Mouse (Mus musculus) CD4-positive, CD25-positive, alpha-beta regulatory T cell, adult 4 months (primary cell): Measurements from ENCODE around the gene Zbtb48. TPM values are rescaled to one million over a fixed set of nuclear protein-coding genes. Genes with fewer than 3 reads are reported as not detected.

ENCODE experiments used
- ATAC-seq: one replicate; pipeline ENCODE4 v1.8.0; 2017
- polyA plus RNA-seq, 2 experiments: library from polyadenylated mRNA; unstranded; fragments of 100-300 nt; shearing (Covaris generic); gene quantifications; one replicate each; pipeline ENCODE4 v1.2.1; 2017

Zbtb48 gene
- polyA plus RNA-seq, 2 experiments from 2014 or later = 19.9 to 26.7 TPM

DNA sequence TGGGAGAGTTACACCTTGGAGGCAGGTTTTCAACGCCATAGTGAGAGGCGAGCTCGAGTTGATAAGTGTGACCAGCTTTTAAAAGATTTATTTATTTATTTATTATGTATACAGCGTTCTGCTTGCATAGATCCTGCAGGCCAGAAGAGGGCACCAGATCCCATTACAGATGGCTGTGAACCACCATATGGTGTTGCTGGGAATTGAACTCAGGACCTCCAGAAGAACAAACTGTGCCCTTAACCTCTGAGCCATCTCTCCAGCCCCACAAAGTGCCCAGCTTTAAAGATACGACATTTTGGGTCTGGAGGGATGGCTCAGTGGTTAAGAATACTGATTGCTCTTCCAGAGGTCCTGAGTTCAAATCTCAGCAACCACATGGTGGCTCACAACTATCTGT lies 1.6 kb upstream of the Zbtb48 start:
- ATAC-seq = no peak

DNA sequence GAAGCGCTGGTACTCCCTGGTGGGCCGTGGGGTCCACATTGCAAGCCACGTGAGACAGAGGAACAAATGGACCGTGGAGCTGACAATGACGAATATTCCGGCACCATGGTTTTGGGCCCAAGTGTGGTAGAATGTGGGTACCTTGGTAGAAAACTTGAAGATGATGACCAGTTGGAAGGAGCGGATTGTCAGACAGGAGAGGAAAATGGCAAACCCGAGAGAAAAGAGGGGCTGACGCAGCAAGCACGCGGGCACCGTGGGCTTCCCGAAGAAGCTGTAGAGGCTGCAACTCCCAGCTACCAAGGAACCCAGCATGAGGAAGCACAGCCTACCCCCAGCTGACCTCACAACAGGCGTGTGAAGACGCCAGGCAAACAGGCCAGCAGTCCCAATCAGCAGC lies 985 bp upstream of the Zbtb48 start:
- ATAC-seq = no peak

- no peak for ATAC-seq
Measured at GRCm38 (mm10) chr4:152026751-152027508, 541 bp downstream of the Zbtb48 start.

DNA sequence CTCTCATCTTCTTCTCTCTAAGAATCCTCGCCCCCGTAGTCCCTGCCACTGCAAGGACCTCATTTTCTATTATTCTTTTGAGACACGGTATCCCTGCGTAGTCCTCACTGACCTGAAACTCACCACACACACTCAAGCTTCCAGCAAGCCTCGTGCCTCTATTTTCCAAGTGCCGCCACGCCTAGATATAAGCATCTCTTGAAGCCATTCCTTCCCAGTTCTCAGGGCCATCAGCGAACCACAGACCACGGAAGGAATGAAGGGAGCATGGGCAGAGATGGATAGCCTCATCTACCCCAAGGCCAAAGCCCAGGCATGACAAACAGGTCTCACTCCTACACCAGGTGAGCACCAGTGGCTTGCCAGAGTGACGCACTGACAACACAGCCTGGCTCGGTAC lies 2.9 kb downstream of the Zbtb48 start:
- no peak for ATAC-seq

- ATAC-seq = no peak
Measured at GRCm38 (mm10) chr4:152022506-152022905, 5.0 kb downstream of the Zbtb48 start.

DNA sequence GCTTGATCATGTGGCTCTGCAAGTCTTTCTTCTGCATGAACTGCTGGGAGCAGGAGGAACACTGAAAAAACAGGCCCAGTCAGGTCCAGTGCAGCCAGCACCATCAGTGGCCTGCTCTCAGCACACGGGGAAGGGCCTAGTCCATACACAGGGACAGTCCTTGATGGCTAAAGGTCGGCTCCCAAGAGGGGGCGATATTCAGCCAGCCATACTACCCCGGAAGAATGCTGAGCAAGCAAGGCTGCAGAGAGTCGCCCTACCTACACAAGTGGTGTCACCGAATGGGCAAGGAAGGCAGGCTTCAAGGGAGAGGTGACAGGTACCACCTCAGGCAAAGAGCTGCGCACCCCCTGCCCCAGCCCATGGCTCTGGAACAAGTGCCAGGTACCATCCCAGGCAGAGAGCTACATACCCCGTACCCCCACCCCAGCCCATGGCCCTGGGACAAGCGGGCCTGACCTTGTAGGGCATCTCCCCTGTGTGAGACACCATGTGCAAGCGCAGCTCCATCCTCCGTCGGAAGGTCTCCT lies 5.8 kb downstream of the Zbtb48 start:
- no peak for ATAC-seq

DNA sequence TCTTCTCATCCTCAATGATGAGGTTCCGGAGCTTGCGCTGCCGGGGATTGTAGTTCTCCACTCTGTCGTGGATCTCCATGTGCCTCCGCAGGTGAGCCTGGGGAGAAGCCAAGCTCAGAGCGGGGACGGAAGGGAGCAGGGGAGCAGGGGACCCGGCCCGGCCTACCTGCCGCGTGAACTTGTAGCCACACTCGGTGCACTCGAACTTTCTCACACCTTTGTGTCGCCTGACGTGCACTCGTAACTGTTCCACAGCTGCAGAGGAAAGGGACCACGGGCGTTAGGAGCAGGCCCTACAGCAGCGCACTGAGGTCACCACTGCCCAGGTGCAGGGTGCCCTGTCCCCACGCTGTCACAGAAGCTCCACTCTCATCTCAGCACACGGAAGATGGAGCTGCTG lies 7.4 kb downstream of the Zbtb48 start:
- ATAC-seq = no peak

GRCm38 (mm10) chr4:152019073-152019472 lies 8.4 kb downstream of the Zbtb48 start:
- ATAC-seq = no peak

GRCm38 (mm10) chr4:152013036-152013813 lies 14.2 kb downstream of the Zbtb48 start:
- no peak for ATAC-seq

DNA sequence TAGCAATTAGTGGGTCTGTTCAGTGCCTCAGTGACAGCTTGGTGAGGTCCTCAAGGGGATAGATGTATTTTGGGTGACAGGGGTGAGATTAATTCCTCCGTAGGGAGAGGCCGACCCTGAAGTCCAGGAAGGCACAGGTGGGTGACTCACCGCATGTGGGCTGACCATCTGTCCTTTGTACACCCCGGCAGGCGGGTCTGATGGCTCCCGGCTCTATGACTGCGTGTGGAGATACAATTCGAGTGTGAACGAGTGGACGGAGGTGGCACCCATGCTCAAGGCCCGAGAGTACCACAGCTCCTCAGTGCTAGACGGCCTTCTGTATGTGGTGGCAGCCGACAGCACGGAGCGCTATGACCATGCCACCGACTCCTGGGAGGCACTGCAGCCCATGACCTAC lies 15.4 kb downstream of the Zbtb48 start:
- no peak for ATAC-seq

DNA sequence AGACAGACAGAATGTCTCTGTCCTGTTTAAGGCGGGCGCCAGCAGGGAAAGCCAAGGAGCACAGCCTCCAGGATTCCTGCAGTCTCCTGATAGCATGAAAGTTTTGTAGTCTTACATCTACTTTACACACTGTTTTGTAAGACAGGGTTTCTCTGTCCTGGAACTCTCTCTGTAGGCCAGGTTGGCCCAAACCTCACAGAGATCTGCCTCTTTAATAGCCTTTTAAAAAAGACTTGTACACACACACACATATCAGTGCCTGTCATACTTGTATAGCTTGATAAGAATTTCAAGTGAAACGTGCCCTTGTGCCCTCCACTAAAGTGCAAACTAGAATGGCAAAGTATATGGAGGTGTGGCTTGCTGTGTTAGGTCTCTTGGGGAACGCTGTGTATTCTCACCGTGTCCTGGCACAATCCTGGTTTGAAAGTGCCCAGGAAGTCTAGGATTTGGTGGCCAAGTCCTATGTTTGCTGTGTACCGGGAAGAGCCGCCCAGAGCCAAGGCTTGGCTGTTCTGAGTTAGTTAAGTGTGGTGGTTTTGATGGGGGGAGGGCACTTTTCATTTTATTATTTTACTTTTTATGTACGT lies 16.2 kb downstream of the Zbtb48 start:
- no peak for ATAC-seq

DNA sequence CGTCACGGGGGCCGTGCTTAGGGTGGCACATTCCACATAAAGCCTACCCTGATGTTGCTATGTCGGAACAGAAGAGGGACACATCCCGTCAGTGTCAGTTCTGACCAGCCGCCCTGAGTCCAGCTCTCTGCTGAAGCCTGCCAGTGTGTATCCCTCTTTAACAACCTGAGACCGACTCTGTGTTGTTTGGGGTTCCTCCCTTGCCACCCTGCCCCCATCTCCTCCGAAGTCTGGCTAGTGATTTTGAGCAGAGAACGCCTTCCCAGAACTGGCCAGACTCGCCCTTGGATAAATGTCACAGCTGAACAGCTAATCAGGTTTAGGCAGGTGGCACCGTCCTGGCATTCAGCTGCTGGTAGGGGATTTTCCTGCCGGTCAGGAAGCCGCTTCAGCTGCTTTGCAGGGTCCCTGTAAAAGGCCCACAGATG lies 16.8 kb downstream of the Zbtb48 start:
- no peak for ATAC-seq

GRCm38 (mm10) chr4:152010091-152010706 lies 17.3 kb downstream of the Zbtb48 start:
- ATAC-seq = no peak

DNA sequence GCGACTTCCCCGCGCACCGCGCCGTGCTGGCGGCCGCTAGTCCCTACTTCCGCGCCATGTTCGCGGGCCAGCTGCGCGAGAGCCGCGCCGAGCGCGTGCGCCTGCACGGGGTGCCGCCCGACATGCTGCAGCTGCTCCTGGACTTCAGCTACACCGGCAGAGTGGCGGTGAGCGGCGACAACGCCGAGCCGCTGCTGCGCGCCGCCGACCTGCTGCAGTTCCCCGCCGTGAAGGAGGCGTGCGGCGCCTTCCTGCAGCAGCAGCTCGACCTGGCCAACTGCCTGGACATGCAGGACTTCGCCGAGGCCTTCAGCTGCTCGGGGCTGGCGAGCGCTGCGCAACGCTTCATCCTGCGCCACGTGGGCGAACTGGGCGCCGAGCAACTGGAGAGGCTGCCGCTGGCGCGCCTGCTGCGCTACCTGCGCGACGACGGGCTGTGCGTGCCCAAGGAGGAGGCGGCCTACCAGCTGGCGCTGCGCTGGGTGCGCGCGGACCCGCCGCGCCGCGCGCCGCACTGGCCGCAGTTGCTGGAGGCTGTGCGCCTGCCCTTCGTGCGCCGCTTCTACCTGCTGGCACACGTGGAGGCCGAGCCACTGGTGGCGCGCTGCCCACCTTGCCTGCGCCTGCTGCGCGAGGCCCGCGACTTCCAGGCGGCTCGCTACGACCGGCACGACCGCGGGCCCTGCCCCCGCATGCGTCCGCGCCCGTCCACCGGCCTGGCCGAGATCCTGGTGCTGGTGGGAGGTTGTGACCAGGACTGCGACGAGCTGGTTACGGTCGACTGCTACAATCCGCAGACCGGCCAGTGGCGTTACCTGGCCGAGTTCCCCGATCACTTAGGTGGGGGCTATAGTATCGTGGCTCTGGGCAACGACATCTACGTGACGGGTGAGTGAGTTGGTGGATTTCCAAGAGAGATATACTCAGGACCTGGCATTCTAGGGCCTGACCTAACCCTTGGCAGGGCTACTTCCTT lies 18.1 kb downstream of the Zbtb48 start:
- peak; percentile 60 for ATAC-seq

DNA sequence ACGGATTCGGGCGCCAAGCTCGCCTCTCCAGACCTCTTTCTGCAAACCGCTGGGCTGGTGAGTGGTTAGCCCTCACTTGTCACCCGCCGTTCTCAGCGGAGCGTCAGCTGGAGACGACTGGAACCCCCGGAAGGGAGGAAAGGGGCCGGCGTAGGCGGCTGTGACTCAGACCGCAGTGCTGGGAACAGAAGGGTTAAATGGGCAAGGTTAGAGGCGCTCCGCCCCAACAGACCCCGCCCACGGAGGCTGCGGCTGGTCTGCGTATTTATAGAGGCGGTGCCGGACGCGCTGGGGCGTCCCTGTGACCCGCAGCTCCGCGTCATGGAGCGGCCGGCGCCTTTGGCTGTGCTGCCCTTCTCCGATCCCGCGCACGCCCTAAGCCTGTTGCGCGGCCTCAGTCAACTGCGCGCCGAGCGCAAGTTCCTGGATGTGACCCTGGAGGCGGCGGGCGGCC lies 18.8 kb downstream of the Zbtb48 start, which contains the start of gene Klhl21:
Gene Klhl21, plus strand, starts transcription at position 182 of the 454 bp plus-strand sequence.
- peak; percentile 89 for ATAC-seq

- no peak for ATAC-seq
Measured at GRCm38 (mm10) chr4:152008148-152008500, 19.3 kb downstream of the Zbtb48 start.

GRCm38 (mm10) chr4:152007481-152008147 lies 19.9 kb downstream of the Zbtb48 start:
- ATAC-seq = no peak

DNA sequence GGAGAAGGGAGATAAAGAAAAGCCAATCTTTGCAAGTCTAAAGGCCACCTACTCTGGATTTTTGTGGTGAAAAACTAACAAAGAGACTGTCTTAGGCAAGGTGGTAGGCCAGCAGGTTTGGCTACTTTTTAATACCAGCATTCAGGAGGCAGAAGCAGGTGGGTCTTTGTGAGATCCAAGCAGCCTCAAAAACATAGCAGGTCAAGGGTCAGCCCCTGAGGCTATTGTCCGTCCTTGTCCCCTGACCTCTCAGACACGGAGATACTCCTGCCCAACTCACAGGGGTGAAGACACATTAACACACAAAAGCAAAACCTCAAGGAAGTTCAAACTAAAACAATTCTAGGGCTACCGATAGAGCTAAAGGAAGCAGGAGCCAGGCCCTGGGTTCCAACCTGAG lies 20.7 kb downstream of the Zbtb48 start:
- ATAC-seq = no peak

DNA sequence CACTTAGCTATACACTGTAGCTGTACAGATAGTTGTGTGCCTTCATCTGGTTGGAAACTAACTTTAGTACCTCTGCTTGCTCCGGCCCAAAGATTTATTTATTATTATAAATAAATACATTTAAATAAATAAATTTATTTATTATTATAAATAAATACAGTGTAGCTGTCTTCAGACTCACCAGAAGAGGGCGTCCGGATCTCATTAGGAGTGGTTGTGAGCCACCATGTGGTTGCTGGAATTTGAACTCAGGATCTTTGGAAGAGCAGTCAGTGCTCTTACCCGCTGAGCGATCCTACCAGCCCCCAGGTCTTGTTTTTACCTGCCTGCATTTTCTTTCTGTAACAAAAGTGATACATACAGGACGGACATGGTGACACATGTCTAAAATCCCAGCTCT lies 21.3 kb downstream of the Zbtb48 start:
- ATAC-seq = no peak

DNA sequence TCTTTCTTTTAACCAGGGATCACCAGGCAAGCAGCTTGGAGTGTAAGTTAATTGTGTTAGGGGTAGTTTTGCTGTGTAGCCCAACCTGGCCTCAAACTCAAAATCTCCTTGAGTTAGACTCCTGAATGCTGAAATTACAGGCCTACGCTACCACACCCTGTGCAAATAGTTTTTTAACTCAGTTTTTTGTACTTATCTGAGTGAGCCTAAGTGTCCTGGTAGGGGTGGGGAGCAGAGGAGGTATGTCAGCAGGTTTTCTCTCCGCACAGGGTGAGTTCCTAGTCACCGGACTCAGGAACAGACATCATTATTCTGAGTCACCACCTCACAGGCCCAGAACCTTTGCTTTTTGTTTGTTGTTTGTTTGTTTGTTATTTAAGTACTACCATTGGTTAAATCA lies 25.4 kb downstream of the Zbtb48 start:
- ATAC-seq = no peak

DNA sequence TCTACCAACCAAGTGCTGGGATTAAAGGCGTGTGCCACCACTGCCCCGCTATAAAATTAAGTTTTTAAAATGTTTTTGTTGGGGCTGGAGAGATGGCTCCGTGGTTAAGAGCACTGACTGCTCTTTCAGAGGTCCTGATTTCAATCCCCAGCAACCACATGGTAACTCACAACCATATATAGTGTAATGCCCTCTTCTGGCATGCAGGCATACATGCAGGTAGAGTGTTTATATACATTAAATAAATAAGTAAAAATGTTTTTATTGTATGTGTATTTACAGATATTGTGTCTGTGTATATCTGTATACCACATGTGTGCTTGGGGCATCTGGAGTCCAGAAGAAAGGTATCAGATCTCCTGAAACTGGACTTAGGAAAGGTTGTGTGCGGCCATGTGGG lies 26.1 kb downstream of the Zbtb48 start:
- no peak for ATAC-seq
